Mouse (Mus musculus) kidney, adult 18-20 months (tissue): ENCODE measurements around the gene Garnl3.
A peak's percentile ranks its signal among the peaks of the same experiment; 100 is the strongest.

Experiments used
- DNase-seq: peaks from one replicate; pipeline ENCODE4 v3.0.0; 2021

The Garnl3 gene

DNA sequence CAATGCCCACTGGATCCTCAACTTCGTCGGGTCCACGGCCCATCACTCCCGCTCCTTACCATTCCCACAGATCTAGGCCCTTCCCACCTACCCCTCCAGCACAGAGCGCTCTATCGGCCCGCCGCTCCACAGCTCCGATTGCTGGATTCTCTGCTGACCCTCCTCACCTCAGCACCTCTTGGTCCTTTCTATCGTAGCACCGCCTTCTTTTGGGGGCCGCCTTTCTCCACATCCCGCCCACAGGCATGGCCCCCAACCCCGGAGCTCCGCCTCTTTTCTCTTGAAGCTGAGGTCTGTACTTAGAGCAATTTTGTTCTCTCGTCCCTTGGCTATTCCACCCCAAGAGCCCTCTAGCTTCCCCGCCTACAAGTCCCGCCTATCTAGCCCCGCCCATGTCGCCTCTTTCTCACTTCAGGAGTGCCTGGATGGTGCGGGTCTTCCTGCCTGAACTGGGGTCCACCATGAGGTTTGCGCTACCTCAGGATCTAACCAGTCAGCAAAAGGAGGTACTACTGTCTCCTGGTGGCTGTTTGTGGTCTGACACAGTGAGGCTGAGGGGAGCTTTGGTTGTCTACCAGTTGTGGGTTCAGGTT, at the start of gene Garnl3:
Gene Garnl3 (minus strand): TSS at position 155 of the 593 bp plus-strand sequence.
- peak; percentile 55 for DNase-seq

DNA sequence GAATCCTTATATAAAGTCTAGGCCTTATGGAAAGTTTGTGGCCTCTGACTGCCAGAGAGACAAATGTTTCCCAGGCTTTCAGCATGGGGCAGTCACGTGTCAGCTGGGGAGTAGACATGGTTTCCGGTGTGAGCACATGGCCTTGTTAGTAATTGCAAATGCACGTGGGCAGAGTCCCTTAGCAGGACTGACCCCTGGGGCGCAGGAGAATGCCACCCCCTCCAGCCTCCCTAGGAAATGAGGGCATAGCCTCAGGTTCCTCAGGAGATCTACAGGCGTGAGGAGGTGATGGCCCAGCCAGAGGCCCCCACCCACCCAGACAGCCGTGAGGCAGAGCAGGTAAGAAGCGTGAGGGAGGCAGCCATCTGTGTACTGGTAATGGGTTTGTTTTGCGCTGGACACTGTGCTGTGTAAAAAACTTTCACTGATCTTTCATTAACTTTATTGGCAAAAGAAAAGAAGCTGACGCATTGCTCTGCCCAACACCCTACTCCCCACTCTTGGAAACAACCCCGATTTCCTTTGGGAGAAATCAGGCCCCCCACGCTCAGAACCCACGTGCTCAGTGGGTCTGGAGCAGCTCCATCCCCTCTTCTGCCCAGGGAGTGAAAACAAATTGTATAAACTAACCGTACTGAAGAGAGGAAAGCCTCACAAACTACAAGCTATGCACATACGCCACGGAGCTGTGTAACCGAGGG, 48.6 kb upstream of the Garnl3 start:
- DNase-seq, result peak; percentile 81

DNA sequence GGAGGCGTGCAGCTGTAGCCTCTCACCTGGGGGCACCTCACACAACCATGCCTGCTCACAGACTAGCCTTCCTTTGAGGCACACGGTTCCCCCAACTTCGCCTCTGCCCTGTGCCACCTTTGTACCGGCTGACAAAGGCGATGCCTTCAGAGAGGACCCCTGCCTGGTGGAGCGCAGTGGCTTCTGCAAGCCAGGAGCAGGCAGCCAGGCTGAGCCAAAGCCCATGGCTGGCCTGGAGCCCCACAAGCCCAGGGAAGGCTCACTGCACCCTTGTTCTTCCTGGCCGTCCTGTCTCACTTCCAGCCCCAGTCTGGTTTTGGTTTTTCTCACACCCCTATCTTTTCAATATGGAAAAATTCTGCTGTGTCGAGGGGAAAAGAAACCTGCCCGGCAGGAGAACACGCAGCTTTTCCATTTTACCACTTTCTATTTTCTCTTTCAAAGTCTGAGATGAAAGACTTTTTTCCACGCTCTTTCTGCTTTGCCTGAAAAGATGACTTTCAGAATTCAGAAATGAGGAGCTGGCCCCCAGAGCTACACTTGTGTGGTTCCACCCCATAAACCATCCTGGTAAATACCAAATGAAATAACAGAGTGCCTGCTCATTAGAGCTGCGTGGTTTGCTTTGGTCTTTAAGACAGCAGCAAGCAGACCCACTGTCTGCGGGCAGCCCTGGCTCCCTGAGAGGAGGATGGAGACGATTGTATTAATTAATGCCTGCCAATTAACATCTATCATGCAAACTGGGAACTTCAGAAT, 47.9 kb upstream of the Garnl3 start:
- DNase-seq, result no peak

DNA sequence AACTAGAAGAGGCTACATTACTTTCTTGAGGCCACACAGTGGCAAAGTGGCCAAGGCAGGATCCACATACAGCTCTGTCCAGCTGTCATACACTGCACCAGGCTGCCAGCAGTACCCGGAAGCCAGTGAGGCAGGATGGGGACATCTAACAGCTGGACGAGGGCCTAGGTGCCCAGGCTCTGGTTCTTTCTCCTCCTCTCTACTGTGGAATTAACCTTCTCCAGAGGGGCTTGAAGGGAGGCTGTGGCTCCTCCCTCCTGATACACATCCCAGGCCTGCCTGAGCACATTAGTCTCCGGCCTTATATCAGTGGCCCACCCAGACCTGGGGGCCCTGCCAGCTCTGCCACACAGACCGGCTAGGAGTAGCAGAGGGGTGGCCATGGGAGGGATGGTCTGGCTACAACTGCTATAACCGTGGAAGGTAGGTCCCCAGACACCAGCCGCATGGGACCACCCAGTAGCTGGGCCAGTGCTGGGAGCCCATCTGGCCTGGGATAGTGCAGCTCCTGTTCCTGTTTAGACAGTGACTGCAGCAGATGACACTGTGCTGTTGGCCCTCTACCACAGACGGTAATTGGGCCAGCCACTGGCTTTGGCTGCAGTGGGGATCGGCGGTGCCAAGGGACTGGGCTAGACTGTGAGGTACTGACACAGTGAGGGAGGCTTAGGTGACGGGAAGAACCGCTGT, 46.9 kb upstream of the Garnl3 start:
- no peak for DNase-seq

DNA sequence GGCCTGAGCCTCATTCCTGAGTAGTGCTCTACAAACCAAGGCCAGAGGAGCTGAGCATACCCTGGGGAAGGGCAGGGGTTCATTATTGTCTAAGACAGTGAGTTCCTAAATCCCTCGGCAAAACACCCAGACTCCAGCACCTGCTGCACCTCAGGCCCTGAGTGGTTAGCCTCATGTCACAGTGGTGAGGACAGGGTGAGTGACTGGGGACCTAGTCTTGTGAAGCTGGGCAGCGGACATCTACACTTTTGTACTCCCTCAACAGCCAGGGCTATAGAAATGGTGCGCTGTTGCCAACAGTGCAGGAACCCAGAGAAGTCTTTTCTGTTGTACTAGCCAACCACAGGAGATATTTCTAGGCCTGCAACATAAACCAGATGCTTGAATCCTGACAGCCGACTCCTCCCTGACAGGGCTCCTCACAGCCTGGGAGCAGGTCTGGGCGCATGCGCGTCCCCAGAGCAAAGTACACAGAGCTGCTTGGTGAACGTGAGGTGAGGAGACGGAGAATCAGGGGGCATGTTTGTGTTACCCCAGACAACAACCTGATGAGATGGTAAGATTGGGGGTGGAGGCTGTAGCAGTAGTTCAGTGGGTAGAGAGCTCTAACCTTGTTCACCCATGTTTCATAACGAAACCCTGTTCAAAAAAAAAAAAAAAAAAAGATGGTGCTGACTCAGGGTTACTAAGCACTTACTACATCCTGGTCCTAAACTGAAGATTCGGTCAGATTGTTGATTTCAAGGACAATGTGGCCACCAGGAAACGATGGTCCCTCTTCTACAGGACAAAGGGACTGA, 46.2 kb upstream of the Garnl3 start:
- peak; percentile 68 for DNase-seq

DNA sequence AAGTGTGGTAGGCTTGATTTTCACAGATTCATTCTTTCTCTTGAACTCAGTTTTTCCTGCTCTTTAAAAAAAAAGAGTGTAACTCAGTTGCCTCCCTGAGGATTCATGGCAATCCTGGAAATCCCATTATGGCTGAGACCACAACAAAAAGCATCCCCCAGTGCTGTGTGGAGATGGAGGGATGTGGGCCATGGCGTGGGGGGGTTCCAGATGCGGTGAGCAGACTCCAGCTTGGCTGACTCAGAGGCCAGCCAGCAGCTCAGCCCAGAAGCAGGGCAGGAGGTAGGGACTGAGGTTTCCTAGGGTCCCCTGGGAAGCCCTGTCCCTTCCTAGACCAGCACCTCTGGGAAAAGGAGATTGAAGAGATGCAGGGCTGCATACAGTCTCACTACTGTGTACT, 45.5 kb upstream of the Garnl3 start:
- no peak for DNase-seq

DNA sequence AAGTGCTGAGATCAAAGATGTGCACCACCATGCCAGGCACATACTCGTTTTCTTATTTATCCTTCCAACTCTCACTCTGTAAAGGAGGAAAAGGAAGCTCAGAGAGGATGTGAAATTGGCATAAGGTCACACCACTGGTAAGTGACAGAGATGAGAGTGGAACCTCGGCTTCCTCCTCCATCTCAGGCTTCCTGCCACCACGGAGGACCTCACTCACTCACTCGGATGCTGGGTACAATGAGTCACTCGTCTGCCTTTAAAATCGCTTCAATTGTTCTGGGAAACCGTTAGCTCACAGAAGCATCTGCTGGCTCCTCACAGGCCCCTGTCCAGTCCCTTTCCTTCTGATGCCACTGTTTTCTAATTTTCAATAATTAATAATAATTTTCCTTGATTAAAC, 45.1 kb upstream of the Garnl3 start:
- no peak for DNase-seq

DNA sequence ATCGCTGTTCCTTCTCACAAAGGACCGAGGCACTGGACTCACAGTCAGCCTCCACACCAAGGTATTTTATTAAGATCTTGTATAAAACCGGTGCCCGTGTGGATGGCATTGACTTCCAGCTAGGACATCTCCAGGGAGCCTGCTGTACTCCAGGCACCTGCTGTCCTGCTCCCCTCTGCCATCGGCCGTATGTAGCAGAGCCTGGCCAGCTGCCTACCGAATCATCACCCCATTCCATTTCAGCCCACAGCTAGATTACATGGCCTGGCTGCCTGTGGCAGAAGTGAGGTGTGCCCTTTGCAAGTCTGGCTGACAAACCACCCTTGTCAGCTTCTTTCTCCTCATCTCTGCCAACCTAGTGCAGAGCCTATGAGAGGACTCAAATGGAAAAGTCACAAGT, 42.2 kb upstream of the Garnl3 start:
- DNase-seq, result no peak

DNA sequence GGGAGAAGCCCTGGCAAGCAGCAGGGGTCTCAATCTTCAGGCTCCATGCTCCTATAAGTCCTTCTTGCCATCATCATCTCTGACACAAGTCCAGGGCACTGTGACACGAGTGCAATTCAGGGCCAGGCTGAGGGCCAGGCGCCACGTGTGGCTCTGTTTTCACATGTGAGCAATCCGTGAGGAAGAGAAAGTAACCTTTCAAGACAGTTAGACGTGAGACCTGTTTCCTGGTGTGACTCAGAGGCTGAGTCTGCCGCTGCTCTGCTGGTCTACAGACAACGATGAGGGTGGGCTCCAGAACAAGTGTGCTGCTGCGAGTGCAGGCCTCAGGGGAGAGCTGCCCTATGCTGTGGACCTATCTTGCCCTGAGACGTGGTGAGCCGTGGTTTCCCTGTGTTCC, 41.7 kb upstream of the Garnl3 start:
- no peak for DNase-seq

DNA sequence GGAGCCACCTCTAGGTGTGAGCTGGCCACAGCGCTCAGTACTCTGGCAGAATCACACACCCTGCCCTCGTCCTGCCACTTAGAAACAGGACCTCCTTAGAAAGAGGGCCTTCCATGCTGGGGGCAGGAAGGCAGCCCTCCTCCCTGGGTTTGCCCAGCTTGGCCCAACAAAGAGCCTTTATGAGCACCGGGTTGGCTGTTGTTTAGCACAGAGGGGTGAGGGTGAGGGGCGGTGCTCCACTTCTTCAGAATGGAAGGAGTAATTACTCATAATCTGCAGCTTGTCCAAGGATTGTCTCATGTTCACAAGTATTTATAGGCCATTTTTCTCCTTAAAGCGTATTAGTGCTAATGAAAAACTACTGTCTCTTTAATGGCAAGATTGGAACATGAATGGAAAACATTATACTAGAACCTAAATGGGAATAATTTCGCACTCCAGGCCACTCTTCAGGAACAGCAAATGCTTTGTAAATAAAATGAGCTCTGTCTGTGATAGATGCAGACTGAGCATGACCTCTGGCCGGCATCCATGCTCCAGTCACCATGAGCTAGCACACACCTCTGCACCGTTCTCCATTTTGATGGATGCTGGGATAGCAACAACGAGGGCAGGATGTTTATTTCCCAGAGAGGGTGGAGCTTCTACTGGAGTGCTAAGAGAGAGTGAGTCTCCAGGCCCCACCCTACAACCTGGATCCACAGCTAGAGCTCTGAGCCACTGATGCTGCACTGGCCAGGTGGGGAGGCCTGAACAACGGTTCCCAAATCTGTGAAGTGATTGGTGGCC, 39.5 kb upstream of the Garnl3 start:
- no peak for DNase-seq

DNA sequence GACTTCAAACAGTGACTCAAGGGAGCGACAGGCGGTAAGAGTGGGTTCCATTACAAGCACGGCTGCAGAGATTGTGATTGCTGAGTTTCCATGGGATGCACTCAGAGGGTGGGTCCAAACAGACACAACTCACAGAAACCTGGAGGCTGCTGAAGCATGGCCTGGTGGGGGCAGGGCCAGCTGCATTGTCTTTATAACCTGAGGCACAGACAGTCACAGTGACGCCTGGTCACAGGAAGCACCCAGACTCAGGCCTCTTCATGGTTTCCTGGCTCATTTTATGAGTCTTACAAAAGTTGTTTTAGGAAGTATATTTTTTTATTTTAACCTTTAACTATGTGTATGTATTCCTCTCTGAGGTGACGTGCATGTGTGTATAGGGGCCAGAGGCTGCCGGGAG, 38.0 kb upstream of the Garnl3 start:
- DNase-seq, result no peak

DNA sequence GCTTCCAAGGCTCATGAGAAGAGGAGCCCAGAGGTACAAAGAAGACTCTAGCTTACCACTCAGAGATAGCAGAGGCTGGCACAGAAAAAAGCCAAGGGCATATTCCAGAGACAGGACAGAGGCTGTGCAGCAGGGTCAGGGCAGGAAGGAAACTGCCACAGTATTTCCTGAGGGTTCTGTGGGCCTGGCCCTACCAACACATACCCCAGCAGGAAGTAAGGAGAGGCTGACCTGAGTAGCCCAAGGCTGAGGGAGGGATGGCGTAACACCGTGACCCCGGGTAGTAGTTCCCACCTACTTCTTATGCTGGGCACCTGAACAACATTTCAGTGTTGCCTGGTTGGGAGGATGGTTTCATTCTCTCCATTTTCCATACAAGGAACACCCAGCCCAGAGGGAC, 35.6 kb upstream of the Garnl3 start:
- DNase-seq, result no peak

DNA sequence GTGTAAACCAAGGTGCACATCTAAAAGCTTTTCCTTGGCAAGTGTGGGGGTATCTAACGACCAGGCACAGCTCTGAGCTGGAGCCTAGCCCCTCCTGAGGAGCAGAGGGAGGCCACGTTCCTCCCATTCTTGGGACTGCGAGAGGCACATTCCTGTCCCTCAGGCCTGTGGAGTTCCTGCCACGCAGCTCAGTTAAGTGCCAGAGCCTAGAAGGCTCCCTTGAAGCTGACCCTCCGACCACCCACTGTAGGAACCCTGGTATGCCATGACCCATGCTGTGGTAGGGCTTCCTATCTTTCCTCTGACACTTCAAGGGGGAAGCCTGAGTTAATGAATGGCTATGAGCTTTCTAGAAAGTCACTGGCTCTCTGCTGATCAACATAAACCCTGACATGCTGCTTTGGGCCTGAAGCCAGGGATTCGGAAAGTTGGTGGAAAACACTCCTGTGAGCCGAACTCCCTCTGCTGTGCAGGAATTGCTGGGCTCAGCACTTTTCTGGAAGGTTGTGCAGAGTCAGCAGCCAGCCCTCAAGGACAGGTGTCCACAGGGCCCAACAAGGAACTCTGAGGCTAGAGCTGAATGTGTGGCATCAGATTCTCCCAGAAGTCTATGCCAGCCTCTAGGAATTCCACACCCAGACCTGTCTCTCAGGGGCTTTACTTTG, 34.4 kb upstream of the Garnl3 start:
- peak; percentile 77 for DNase-seq

DNA sequence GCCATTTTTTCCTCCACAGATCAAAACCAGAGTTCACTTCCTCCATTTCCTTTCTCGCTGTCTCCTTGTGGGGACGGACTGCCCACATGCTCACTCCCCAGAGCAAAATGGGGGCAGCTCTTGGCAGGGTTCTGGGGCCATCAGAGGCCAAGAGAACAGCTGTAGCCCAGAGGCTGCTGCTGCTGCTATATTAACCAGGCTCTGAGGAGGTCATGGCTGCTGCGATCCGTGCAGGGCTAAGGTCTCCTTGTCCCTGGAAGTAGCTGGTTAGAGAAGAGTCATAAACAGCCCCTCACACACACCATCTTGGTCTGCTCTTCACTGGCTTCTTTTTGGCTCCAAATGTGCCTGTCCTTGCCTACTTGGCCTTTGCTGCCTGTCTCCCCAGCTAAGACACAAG, 33.8 kb upstream of the Garnl3 start:
- peak; percentile 56 for DNase-seq

DNA sequence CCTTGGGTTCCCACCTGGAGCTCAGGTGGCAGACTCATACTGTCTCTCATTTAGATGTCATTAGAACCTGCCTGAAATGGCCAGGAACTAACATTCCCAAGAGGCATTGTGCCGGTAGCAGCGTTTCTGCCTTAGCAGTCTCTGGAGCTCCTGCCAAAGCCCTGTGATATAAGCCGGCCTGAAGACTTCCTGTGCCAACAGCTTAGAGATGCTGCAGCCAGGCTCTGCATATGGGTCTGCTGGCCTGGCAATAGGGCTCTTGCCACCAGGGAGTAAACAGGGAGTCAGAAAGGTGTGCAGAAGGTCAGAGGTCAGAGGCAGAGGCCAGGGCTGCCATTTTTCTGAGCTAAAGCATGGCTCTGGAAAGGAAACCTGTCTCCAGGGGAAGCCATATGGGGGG, 33.2 kb upstream of the Garnl3 start:
- DNase-seq, result no peak

DNA sequence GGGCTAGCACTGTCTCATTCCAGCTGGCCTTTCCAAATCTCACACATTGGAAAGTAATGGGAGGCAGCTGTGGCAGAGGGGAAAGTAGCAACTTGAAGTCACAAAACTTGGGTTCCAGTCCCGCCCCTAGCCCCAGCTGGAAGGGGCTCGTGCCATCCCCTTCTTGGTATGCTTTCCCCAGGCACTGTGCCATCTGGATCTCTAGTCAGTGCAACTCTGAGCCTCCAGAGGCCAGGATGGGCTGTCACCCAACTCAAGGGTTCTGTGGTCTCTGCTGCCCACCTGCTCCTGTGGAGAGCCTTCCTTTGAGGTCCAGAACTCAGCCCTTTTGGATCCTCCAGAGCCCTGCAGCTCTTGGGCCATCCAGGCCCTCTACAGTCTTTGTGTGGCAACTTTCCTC, 30.7 kb upstream of the Garnl3 start:
- DNase-seq, result no peak

DNA sequence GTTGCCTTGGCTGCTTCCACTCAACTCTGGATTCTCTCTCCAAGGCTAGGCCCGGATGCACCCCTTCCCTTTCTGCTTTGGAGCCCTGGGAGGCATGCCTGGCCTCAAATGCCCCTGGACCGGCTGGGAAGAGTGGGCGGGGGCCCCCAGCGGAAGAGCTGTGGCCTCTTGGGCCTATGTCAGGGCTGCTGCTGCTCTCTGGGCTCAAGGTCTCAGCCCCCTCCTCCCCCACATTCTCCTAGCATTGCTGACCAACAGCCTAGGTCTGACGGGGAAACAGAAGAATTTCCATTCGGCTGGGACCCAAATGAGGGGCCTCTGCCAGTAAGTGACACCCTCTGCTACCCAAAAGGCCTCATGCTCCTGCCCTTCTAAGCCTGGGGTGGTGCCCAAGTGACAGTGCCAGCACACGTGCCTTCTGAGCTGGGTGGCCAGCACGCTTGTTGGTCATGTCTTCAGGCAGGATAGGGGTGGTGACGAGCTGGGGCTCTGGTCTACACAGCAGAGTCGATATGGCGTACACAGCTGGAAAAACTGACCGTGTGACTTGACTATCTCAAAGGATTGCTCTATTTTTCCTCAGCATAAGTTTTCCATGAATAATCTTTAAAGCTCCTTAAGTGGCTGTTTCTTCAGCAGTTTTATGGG, 29.0 kb upstream of the Garnl3 start:
- peak; percentile 28 for DNase-seq

DNA sequence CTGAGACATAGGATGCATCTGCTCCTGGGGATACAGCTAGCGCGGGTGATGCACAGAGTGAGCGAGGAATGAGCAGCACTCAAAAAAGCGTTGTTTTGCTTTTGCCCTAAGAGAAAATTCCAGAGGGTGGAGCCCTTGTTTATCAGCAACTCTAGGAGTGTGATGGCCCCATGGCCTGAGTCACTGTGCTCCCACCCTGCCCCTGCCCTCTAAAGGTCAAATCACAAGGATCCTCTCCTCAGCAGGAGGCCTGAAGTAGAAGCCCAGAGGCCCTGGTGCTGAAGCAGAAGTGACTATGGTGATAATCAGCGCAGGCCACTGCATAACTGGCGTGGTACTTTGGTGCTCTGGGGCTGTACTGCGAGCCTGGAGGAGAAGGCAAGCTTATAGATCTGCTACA, 28.1 kb upstream of the Garnl3 start:
- no peak for DNase-seq

DNA sequence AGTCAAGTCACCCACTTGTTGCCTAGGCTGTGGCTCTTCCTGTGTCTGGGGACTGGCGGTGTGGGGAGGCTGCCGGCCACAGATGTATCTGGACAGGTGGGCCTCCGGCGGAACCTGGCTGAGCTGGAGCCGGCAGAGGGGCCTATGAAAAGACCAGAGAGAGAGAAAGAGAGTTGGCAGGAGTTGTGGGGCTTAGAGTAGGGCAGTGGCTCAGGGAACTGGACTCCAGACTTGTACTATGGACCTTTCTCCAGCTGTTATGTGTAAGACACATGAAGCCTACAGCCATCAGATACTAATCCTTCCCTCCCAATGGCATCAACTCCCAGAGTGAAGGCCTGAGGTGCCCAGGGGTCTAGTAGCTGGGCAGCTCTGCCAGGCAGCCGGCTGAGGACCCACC, 27.4 kb upstream of the Garnl3 start:
- DNase-seq, result peak; percentile 17

DNA sequence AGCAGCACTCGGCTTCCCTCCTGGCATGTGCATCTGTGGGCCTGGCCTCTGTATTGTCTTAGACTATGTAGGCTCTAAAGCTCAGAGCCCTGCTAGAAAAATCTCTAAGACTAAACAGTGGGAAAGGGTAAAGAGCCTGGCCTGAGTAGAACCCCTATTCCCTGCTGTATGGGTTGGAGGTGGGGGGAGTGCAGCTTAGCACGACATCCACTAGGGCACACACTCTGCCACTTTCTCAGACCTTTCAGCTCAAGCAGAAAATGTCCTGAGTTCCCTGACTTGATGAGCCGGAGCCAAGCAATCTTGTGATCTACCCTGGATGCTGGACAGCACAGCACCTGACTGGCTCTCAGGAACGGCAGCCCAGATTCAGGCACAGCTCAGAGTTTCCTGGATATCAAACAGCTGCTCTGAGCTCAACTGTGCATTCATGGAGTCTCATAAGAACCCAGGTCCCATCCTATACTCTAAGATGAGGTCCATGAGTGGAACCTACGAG, 24.9 kb upstream of the Garnl3 start:
- DNase-seq, result peak; percentile 67
